Mouse (Mus musculus): ENCODE results near the gene Dnah6. TPM values are rescaled to one million over a fixed set of nuclear protein-coding genes. Genes with fewer than 3 reads are reported as not detected.

The Dnah6 gene
- polyA plus RNA-seq, 1 experiment from 2014 or later = not detected

DNA sequence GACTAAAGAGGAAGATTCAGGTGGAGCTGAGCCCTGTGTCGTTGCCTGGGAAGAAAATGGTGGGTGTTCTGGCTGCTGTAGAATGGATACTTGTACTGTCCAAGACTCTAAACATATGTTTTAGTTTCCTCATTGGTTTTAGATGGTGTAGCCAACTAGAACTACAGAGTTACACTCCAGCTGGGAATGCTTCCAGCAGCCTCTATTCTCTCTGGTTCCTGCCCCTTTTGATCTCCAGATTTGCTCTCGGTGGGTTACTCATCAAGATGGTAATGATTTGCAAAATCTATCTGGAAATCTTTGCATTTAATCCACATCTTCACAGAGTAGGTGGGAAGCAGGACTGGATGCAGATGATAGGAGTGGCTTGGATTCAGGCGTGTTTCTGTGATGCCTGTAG, 80.6 kb downstream of the Dnah6 start:
- no peak overlapping the region for H3K9ac ChIP-seq (replicated peaks)
- no peak for ATAC-seq (ENCODE audit: insufficient number of reproducible peaks, insufficient read depth, low FRiP score, low TSS enrichment, low read depth)
- no peak overlapping the region for H3K27ac ChIP-seq
- H3K4me2 ChIP-seq = no peak overlapping the region
- H3K4me1 ChIP-seq (replicated peaks) = no peaks in the 10 kb centered on the region
- H3K9me3 ChIP-seq = no peaks in the 10 kb centered on the region
- H3K4me3 ChIP-seq (replicated peaks) = no peak overlapping the region
- WGBS = 74% methylated on average over 3 of the region's 3 CpGs
- no peaks in the 10 kb centered on the region for H3K36me3 ChIP-seq
- no peaks in the 10 kb centered on the region for H3K27me3 ChIP-seq

DNA sequence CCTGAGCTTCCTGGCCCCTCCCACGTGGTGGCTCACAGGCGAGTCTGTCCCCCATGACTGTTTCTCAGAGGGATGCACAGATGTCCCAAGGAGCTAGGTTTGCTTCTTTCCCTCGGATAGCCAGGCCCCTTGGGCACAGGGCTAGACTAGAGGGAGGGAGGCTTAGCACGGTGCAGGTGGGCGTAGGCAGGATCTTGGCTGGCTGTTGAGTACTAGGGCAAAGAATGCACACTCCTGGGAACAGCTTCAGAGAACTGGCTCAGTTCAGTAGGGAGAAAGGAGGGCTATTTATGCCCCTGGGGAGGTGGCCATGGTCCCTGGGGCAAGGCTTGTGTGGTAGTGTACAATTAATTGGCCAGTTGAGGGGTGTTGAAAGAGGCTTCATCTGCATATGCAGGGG, 88.7 kb downstream of the Dnah6 start:
- Histone ChIP-seq H3K27ac (no peak overlapping the region), H3K4me3 (replicated peaks) (no peak overlapping the region), H3K27me3 (no peaks in the 10 kb centered on the region), H3K9me3 (no peaks in the 10 kb centered on the region), H3K9ac (replicated peaks) (no peak overlapping the region), H3K4me2 (no peak overlapping the region), H3K4me1 (replicated peaks) (no peaks in the 10 kb centered on the region), H3K36me3 (no peaks in the 10 kb centered on the region)
- 49% methylated on average over 5 of the region's 5 CpGs for WGBS
- ATAC-seq (ENCODE audit: insufficient number of reproducible peaks, insufficient read depth, low FRiP score, low TSS enrichment, low read depth) = no peak

DNA sequence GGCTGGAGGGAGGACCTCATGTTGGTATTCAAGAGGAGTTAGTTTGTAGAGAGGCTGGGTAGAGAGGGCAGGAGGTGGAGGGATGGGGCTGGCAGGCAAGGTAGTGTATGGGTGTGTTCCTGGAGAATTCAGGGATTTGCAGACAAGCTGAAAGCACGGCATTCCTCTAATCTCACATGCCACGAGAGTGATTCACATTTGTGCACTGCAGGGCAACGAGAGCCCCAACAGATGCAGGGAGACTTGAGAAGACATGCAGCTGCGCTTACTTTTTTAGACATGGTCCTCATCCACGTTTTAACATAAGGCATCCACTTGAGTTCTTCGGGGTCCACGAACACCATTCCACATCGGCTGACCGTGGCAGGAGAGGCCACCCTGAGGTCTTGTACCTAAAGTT, 93.9 kb downstream of the Dnah6 start:
- H3K27ac ChIP-seq = no peak overlapping the region
- no peaks in the 10 kb centered on the region for H3K4me1 ChIP-seq (replicated peaks)
- no peak overlapping the region for H3K4me2 ChIP-seq
- 75% methylated on average over 9 of the region's 9 CpGs for WGBS
- H3K36me3 ChIP-seq = no peaks in the 10 kb centered on the region
- no peaks in the 10 kb centered on the region for H3K9me3 ChIP-seq
- H3K27me3 ChIP-seq = no peaks in the 10 kb centered on the region
- no peak overlapping the region for H3K9ac ChIP-seq (replicated peaks)
- ATAC-seq (ENCODE audit: insufficient number of reproducible peaks, insufficient read depth, low FRiP score, low TSS enrichment, low read depth) = no peak
- H3K4me3 ChIP-seq (replicated peaks) = no peak overlapping the region

DNA sequence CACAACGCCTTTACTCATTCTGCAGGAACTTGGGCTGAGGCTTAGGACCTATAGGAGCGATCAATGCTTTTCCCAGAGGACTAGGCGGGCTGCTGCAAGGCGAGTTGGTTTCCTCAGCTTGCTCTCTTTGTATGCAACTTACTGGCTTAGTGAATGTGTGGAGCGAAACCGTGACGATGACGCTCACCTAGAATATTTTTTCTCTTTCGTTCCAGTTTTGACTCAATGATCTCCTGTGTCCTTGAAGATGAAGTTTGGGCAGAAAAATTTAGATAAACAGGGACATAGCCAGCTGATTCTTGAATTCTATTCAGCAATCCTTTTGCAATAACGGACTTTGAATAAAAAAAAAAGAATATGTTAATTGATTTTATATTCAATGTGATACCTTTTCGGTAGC, 101.1 kb downstream of the Dnah6 start:
- no peaks in the 10 kb centered on the region for H3K9me3 ChIP-seq
- WGBS = 86% methylated on average over 11 of the region's 11 CpGs
- ATAC-seq (ENCODE audit: insufficient number of reproducible peaks, insufficient read depth, low FRiP score, low TSS enrichment, low read depth) = no peak
- no peak overlapping the region for H3K4me2 ChIP-seq
- no peaks in the 10 kb centered on the region for H3K27me3 ChIP-seq
- H3K9ac ChIP-seq (replicated peaks) = no peak overlapping the region
- H3K4me1 ChIP-seq (replicated peaks) = no peaks in the 10 kb centered on the region
- H3K36me3 ChIP-seq = no peaks in the 10 kb centered on the region
- no peak overlapping the region for H3K27ac ChIP-seq
- H3K4me3 ChIP-seq (replicated peaks) = no peak overlapping the region

DNA sequence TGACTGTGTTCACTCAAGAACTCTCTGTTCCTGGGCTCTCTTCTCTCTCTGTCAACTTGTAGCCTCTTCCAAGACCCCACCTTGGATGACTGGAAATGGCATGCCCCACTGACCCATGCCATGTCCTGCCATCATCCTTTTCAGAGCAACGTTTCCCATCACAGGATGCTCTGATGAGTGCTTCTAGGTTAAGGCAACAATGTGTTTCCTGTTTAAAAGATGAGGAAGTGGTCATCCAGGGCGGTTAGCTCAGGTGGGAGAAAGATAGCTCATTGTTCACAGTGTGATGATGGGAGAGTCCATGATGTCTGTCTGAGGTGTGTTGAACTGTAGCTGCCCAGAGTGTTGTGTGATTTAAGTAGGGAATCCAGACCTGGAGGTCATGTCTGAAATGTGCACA, 107.6 kb downstream of the Dnah6 start:
- Histone ChIP-seq H3K4me3 (replicated peaks) (no peak overlapping the region), H3K27ac (no peak overlapping the region), H3K4me2 (no peak overlapping the region), H3K36me3 (no peaks in the 10 kb centered on the region), H3K4me1 (replicated peaks) (no peaks in the 10 kb centered on the region), H3K9me3 (no peaks in the 10 kb centered on the region), H3K9ac (replicated peaks) (no peak overlapping the region), H3K27me3 (no peaks in the 10 kb centered on the region)
- WGBS = 64% methylated on average over 2 of the region's 2 CpGs
- no peak for ATAC-seq (ENCODE audit: insufficient number of reproducible peaks, insufficient read depth, low FRiP score, low TSS enrichment, low read depth)

DNA sequence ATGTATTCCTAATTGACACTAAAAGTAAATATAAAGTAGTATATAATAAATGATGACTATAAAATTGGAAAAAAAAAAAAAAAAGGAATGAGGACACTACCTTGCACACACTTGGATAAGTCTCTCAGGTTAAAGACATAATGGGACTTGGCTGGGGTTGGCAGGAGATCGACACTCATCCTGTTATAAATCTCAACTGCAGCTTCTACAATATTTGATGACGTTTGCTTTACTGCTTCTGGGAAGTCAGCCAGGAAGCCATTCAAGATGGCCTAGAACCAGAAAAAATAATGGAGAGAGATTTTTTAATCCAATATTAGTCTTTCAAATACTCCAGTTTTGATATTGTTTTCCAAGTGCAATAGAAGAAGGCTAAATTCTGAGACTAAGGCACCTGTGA, 108.1 kb downstream of the Dnah6 start:
- Histone ChIP-seq H3K4me1 (replicated peaks) (no peaks in the 10 kb centered on the region), H3K9ac (replicated peaks) (no peak overlapping the region), H3K36me3 (no peaks in the 10 kb centered on the region), H3K4me3 (replicated peaks) (no peak overlapping the region), H3K27ac (no peak overlapping the region), H3K9me3 (no peaks in the 10 kb centered on the region), H3K27me3 (no peaks in the 10 kb centered on the region), H3K4me2 (no peak overlapping the region)
- no peak for ATAC-seq (ENCODE audit: insufficient number of reproducible peaks, insufficient read depth, low FRiP score, low TSS enrichment, low read depth)
- 73% methylated on average over 2 of the region's 2 CpGs for WGBS

DNA sequence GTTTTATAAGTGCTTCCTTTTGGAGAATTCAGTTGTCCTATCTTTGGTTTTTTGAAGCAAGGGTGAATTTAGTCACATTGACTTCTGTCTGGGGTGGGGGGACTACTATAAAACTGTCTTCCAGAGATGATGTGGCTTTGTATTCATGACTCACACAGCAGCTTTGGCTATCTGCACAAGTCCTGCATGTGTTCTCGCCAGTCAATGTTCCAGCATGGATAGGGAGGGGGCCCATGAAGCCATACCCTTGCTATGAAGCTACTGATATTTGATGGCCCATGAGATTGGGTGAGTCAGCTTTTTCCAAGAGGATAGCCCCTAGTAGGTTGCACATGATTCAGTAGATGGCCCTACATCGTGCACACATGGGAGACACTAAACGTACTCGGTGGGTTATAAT, 128.3 kb downstream of the Dnah6 start:
- H3K4me3 ChIP-seq (replicated peaks) = no peak overlapping the region
- H3K9me3 ChIP-seq = no peaks in the 10 kb centered on the region; the same call in 1 of the 2 replicates
- H3K4me1 ChIP-seq (replicated peaks) = no peaks in the 10 kb centered on the region
- H3K36me3 ChIP-seq = no peaks in the 10 kb centered on the region
- no peak overlapping the region for H3K27ac ChIP-seq
- no peaks in the 10 kb centered on the region for H3K27me3 ChIP-seq
- no peak for ATAC-seq (ENCODE audit: insufficient number of reproducible peaks, insufficient read depth, low FRiP score, low TSS enrichment, low read depth)
- WGBS = 95% methylated on average over 4 of the region's 4 CpGs
- no peak overlapping the region for H3K4me2 ChIP-seq
- H3K9ac ChIP-seq (replicated peaks) = no peak overlapping the region

DNA sequence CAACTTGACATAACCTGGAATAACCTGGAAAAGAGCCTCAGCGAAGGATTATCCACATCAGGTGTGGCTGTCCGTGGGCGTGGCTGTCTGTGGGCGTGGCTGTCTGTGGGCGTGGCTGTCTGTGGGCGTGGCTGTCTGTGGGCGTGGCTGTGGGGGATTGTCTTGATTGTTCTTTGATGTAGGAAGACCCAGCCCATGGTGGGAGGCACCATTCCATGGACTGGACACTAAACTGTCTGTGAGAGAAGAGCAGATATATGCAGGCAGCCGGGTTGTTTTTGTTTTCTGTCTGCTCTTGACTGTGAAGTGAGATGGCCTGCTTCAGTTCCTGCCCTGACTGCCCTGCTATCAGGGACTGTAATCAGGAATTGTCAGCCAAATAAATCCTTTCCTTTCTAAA, 130.6 kb downstream of the Dnah6 start:
- H3K36me3 ChIP-seq = no peaks in the 10 kb centered on the region
- H3K4me2 ChIP-seq = no peak overlapping the region
- no peak overlapping the region for H3K9ac ChIP-seq (replicated peaks)
- H3K9me3 ChIP-seq = no peaks in the 10 kb centered on the region; the same call in 1 of the 2 replicates
- no peaks in the 10 kb centered on the region for H3K4me1 ChIP-seq (replicated peaks)
- no peak for ATAC-seq (ENCODE audit: insufficient number of reproducible peaks, insufficient read depth, low FRiP score, low TSS enrichment, low read depth)
- no peaks in the 10 kb centered on the region for H3K27me3 ChIP-seq
- 86% methylated on average over 8 of the region's 8 CpGs for WGBS
- H3K4me3 ChIP-seq (replicated peaks) = no peak overlapping the region
- H3K27ac ChIP-seq = no peak overlapping the region

DNA sequence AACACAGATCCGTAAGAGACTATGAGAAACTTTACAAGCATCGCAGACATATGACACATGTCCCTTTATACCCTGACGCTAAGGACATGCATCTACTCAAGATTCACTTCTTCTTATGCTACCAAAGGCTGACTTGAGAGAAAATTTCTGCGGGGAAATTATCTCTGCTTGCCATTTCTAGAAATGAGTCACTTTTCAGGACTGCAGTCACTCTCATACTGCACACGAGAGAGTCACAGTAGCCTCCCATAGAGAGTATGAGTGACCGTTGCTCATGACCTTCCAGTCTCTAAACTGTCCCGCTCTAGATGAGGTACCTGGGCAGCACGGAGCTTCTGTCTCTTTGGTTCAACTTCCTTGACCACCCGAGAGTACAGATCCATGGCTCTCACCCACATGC, 138.9 kb downstream of the Dnah6 start:
- Histone ChIP-seq H3K27ac (no peak overlapping the region), H3K36me3 (no peaks in the 10 kb centered on the region), H3K9ac (replicated peaks) (no peak overlapping the region), H3K4me1 (replicated peaks) (no peaks in the 10 kb centered on the region), H3K27me3 (no peaks in the 10 kb centered on the region), H3K4me2 (no peak overlapping the region), H3K4me3 (replicated peaks) (no peak overlapping the region), H3K9me3 (0 out of 2 replicates have a peak, but pooled peaks cover 5% of the 10 kb centered on the region)
- no peak for ATAC-seq (ENCODE audit: insufficient number of reproducible peaks, insufficient read depth, low FRiP score, low TSS enrichment, low read depth)
- WGBS = 90% methylated on average over 9 of the region's 9 CpGs

DNA sequence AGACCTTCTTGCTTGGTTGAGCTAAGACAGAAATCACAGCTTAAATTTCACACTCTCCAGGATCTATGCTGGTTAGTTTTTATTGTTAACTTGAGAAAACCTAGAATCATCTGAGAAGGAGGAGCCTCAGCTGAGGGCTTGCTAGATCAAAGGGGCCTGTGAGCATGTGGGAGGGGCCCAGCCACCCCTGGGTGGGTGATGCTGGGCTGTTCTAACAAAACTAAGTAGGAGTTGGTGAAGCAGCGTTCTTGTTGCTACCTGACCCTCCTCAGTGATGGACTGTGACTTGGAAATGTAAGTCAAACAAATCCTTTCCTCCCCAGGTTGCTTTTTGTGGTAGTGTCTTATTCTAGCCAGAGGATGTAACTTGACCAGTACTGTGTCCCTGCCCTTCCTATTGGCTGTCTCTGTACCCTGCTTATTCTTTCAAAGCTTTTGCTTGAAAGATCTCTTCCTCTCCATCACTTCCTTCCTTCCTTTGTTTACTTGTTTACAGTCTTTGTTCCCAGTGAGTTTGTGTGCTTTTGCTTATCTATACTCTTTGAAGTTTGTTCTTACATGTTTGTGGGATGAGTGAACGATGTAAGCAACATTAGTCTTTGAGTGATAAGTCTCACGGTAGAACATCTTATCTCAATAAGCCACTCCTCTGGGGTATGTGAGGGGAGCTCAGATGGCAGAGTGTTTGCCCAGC, 149.2 kb downstream of the Dnah6 start:
- no peak overlapping the region for H3K4me3 ChIP-seq (replicated peaks)
- H3K4me1 ChIP-seq (replicated peaks) = no peaks in the 10 kb centered on the region
- H3K27ac ChIP-seq = no peak overlapping the region
- no peak overlapping the region for H3K9ac ChIP-seq (replicated peaks)
- H3K4me2 ChIP-seq = no peak overlapping the region
- H3K36me3 ChIP-seq = no peaks in the 10 kb centered on the region
- H3K9me3 ChIP-seq = peaks cover 4% of the 10 kb centered on the region; the same call in 1 of the 2 replicates
- ATAC-seq (ENCODE audit: insufficient number of reproducible peaks, insufficient read depth, low FRiP score, low TSS enrichment, low read depth) = no peak
- H3K27me3 ChIP-seq = no peaks in the 10 kb centered on the region
- WGBS = 57% methylated on average over 3 of the region's 3 CpGs

DNA sequence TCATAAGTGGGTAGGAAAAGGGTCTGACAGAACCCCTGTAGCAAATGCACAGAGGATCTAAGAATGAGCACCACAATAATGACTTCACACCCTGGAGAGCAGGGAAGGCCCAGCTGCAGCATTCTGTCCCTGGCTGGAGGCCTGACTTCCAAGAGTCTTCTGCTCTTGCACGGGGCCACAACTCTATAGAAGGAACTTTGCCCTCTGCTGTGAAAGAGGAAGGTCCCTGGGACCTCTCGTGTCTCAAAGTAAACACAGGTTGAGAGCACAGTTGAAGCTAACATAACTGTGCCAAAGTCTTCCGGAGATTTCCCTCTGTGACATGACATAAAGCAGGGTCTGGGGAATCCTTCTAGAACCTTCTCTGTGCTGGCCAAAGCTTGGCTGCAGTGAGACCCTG, 150.2 kb downstream of the Dnah6 start:
- H3K4me2 ChIP-seq = no peak overlapping the region
- no peaks in the 10 kb centered on the region for H3K27me3 ChIP-seq
- no peak overlapping the region for H3K9ac ChIP-seq (replicated peaks)
- no peaks in the 10 kb centered on the region for H3K9me3 ChIP-seq
- H3K27ac ChIP-seq = no peak overlapping the region
- no peaks in the 10 kb centered on the region for H3K4me1 ChIP-seq (replicated peaks)
- H3K36me3 ChIP-seq = no peaks in the 10 kb centered on the region
- WGBS = 89% methylated on average over 3 of the region's 3 CpGs
- ATAC-seq (ENCODE audit: insufficient number of reproducible peaks, insufficient read depth, low FRiP score, low TSS enrichment, low read depth) = no peak
- no peak overlapping the region for H3K4me3 ChIP-seq (replicated peaks)

DNA sequence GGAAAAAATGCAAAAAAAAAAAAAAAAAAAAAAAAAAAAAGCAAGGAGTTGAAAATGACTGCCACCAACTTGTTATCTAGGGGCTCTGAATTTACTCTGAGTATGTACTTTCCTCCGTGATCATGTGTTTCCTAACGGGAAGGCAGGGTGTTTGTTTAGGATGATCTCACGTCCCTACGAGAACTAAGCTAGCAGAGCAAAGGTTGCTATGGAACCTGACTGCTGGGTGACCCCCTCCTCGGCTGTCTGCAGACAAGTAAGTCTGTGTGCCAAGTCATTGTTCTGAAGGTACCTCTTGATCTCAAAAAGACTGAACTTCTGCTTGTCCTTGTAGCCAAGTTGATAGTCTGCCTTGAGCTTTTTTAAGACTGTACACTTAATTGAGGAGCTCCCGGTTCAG, 150.8 kb downstream of the Dnah6 start:
- no peaks in the 10 kb centered on the region for H3K36me3 ChIP-seq
- no peak overlapping the region for H3K4me2 ChIP-seq
- no peak for ATAC-seq (ENCODE audit: insufficient number of reproducible peaks, insufficient read depth, low FRiP score, low TSS enrichment, low read depth)
- no peak overlapping the region for H3K4me3 ChIP-seq (replicated peaks)
- H3K27ac ChIP-seq = no peak overlapping the region
- no peaks in the 10 kb centered on the region for H3K27me3 ChIP-seq
- no peaks in the 10 kb centered on the region for H3K4me1 ChIP-seq (replicated peaks)
- no peak overlapping the region for H3K9ac ChIP-seq (replicated peaks)
- H3K9me3 ChIP-seq = no peaks in the 10 kb centered on the region
- 89% methylated on average over 6 of the region's 6 CpGs for WGBS
